Mouse (Mus musculus): Measurements from ENCODE around the gene Zswim3.

GRCm38 (mm10) chr2:164806614-164807013, 1.7 kb downstream of the Zswim3 start:
- TF ChIP-seq CTCF (IDR thresholded peaks at IDR 0.05; ENCODE audit: borderline replicate concordance, insufficient read depth, low read depth, low read length) (no peak), POLR2A (IDR thresholded peaks at IDR 0.05; ENCODE audit: borderline replicate concordance, insufficient read depth, low read length) (no peak)

All from cerebellum, adult 2 months (tissue).